Mouse (Mus musculus) erythroid progenitor cell, adult 5-6 weeks (primary cell): ENCODE measurements at regions not wholly inside any gene's neighbourhood (a gene's known extent, or its start where the extent isn't known, plus 50 kb on each side); places are given as distances from the start of the nearest gene placed in this dataset.

Source experiments
- ATAC-seq: replicated peaks from 2 replicates; pipeline ENCODE4 v1.8.0; 2016; ENCODE audit warnings: moderate number of reproducible peaks, mild to moderate bottlenecking, moderate TSS enrichment, inconsistent platforms; ENCODE audit not compliant: poor library complexity, low FRiP score, severe bottlenecking

- ATAC-seq, result no peak
Observed at GRCm38 (mm10) chr2:45580838-45581548, 463.8 kb upstream of the Zeb2 start.

GRCm38 (mm10) chr2:45572906-45573305, 455.7 kb upstream of the Zeb2 start:
- ATAC-seq, result no peak

GRCm38 (mm10) chr2:45554707-45555106, 437.5 kb upstream of the Zeb2 start:
- ATAC-seq, result no peak

GRCm38 (mm10) chr2:45541394-45541793, 424.2 kb upstream of the Zeb2 start:
- ATAC-seq, result no peak

- ATAC-seq, result no peak
Observed at GRCm38 (mm10) chr2:45538950-45539349, 421.8 kb upstream of the Zeb2 start.

- no peak for ATAC-seq
Observed at GRCm38 (mm10) chr2:45537722-45538121, 420.5 kb upstream of the Zeb2 start.

GRCm38 (mm10) chr2:45534806-45535205, 417.6 kb upstream of the Zeb2 start:
- ATAC-seq, result no peak

- ATAC-seq, result no peak
Observed at GRCm38 (mm10) chr2:45522310-45522709, 405.1 kb upstream of the Zeb2 start.

- ATAC-seq, result no peak
Observed at GRCm38 (mm10) chr2:45519550-45520152, 402.5 kb upstream of the Zeb2 start.

- no peak for ATAC-seq
Observed at GRCm38 (mm10) chr2:45514290-45515180, 397.3 kb upstream of the Zeb2 start.

- no peak for ATAC-seq
Observed at GRCm38 (mm10) chr2:45512852-45513251, 395.7 kb upstream of the Zeb2 start.

- no peak for ATAC-seq
Observed at GRCm38 (mm10) chr2:45511791-45512190, 394.6 kb upstream of the Zeb2 start.

- no peak for ATAC-seq
Observed at GRCm38 (mm10) chr2:45504468-45504867, 387.3 kb upstream of the Zeb2 start.

- ATAC-seq, result no peak
Observed at GRCm38 (mm10) chr2:45493656-45494055, 376.5 kb upstream of the Zeb2 start.

GRCm38 (mm10) chr2:45486530-45486929, 369.3 kb upstream of the Zeb2 start:
- no peak for ATAC-seq

- ATAC-seq, result no peak
Observed at GRCm38 (mm10) chr2:45485477-45485876, 368.3 kb upstream of the Zeb2 start.

GRCm38 (mm10) chr2:45480671-45481070, 363.5 kb upstream of the Zeb2 start:
- no peak for ATAC-seq

GRCm38 (mm10) chr2:45475996-45476395, 358.8 kb upstream of the Zeb2 start:
- no peak for ATAC-seq

- ATAC-seq, result no peak
Observed at GRCm38 (mm10) chr2:45464306-45464705, 347.1 kb upstream of the Zeb2 start.

- ATAC-seq, result no peak
Observed at GRCm38 (mm10) chr2:45459410-45459809, 342.2 kb upstream of the Zeb2 start.

GRCm38 (mm10) chr2:45454811-45455210, 337.6 kb upstream of the Zeb2 start:
- ATAC-seq, result no peak
